Mouse (Mus musculus): Measurements from ENCODE around the gene Hook1. TPM values are rescaled to one million over a fixed set of nuclear protein-coding genes. Genes with fewer than 3 reads are reported as not detected.

Hook1 gene
- 253 TPM for polyA plus RNA-seq (2014; fragmentation: Illumina TruSeq; extraction: RNeasy Lipid Tissue Mini Kit (QIAGEN cat#74804); ENCODE audit: low replicate concordance)

GRCm38 (mm10) chr4:95966928-95967724, at the start of gene Hook1:
Gene Hook1, plus strand, starts transcription at chr4:95967240.

Other genes starting within 250 kb of the Hook1 start
- not detected for gene Cyp2j13, start 110.3 kb downstream of the Hook1 start, polyA plus RNA-seq (2014; fragmentation: Illumina TruSeq; extraction: RNeasy Lipid Tissue Mini Kit (QIAGEN cat#74804); ENCODE audit: low replicate concordance)
- gene Cyp2j12, start 173.9 kb downstream of the Hook1 start, polyA plus RNA-seq (2014; fragmentation: Illumina TruSeq; extraction: RNeasy Lipid Tissue Mini Kit (QIAGEN cat#74804); ENCODE audit: low replicate concordance) = 0.48 TPM

All from small intestine, adult 10 weeks (tissue).